Mouse (Mus musculus) urinary bladder, adult 2 months (tissue): ENCODE measurements at regions not wholly inside any gene's neighbourhood (a gene's known extent, or its start where the extent isn't known, plus 50 kb on each side); places are given as distances from the start of the nearest gene placed in this dataset.

Experiments
- DNase-seq: peaks from one replicate; pipeline ENCODE4 v3.0.0; 2022; ENCODE audit warnings: low spot score

DNA sequence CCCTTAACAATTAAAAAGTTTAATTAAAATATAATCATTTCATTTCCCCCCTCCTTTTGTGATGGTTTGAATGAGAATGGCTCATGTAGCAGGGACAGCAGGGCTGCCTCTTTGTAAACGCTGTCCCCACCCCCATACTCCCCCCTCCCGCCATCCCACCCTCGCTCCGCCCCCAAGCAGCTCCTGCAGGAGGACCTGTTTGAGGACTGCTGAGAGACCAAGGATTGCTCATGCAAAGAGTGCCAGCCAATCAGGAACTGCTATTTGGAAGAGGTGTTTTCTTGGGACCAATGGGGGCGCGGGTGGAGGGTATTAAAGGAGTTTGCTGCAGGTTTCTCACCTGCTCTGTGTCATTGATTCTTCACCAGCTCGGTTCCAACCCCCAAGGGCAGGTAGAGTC, 154.6 kb downstream of the Dusp6 start:
- no peak for DNase-seq

- DNase-seq: no peak
Observed at GRCm38 (mm10) chr10:99418497-99418896, 155.5 kb downstream of the Dusp6 start.

DNA sequence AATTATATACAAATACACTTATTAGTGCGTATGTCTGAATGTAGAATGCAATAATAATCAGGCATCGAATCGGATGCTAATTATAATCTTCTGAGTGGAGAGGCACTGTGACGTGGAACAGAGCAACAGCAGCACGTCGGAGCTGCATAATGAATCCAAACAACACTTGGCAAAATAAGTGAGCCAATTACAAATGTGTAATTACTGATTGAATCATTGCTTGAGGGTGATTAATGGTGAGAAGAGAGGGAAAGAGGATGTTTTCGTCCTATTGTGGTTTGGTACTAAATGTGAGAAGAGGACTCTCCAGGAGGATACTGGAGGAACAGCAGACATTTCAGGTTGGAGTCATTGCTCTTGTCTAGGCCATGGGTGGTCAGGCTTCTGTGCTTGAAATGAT, 156.5 kb downstream of the Dusp6 start:
- DNase-seq: no peak

GRCm38 (mm10) chr10:99423406-99423805, 160.4 kb downstream of the Dusp6 start:
- DNase-seq: no peak

DNA sequence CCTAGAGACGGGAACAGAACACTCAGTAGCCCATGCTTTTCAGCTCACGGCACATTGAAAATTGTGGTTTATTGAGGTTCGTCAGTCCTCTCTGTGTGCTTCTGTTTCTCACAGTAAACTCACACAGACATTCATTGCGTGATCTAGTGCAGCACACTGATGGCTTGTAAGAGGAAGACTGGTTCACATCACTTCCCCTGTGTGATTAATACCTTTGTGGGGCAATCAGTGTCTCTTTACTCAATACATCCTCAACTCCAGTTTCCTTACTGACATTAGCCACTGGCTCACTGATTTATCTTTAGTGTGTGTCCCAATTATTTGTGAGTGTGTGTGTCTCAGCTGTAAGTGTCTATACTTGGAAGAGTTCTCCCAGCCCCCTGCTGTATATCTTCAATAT, 162.2 kb downstream of the Dusp6 start:
- no peak for DNase-seq

DNA sequence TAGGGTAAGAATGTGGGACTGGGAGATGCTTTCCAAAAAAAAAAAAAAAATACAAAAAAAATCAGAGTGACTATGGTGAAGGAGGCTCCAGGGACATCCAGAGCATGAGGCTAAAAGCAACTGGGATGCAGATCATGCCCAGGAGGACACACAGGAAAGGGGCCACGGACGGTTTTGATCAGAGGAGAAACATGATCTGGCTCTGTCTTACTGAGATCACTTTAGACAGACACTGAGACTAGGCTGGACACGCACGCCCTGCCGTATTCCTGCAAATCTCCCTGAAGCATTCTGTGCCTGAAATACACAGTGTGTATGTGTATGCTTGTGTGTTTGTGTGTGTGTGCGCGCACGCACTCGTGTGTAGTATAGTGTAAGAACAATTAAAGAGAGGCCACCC, 167.1 kb downstream of the Dusp6 start:
- DNase-seq: no peak

GRCm38 (mm10) chr10:99430669-99431561, 167.9 kb downstream of the Dusp6 start:
- no peak for DNase-seq

DNA sequence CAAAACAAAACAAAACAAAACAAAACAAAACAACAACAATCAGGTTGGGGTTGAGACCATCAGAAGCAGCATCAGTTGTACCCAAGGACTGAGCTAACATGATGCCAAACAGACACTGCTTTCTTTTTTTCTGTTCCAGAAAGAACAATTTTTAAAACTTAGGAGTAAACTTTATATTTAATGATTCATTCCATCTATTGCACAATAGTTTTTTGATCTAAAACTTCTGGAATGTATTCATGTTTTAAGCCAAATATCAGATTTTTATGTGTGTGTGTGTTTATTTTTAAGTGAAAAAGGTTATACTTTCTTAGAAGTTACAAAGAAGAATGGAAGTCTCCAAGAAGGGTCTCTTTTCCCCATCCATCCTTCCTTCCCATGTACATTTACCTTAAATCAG, 174.0 kb downstream of the Dusp6 start:
- DNase-seq: no peak

DNA sequence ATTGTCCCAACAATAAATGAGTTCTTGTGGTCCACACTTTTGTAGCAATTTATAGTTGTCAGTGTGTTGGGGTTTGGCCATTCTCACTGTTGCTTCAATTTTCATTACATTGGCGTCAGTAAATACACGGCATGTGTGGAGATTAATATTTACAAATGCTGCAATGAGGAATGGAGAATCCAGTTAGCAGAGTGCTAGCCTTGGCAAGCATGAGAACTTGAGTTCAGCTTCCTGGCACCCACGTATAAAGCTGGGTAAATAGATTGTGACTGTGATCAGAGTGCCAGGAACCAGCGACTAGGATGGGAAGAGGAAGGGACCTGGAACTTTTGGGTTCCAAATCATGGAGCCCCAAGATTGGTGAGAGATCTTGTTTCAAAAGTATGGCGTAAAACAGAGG, 177.1 kb downstream of the Dusp6 start:
- no peak for DNase-seq

GRCm38 (mm10) chr10:99441014-99441413, 178.0 kb downstream of the Dusp6 start:
- DNase-seq: peak; percentile 31

DNA sequence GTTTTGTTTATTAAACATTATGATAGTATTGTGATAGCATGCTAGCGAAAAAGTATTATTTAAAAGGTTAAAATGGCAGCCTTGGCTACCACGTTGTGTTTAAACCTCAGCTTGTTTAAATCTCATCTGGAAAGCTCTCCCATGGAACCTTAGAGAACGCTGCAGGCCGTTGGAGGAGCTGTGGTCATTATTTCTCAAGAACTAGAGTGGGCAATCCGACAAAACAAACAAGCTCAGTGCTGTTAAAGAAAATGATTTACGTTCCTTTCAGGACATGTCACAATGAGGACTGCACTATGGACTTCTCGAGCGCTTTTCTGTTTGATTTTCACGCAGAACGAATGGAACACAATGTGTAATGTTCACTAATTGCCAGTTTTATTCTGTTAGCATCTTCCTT, 178.9 kb downstream of the Dusp6 start:
- no peak for DNase-seq

DNA sequence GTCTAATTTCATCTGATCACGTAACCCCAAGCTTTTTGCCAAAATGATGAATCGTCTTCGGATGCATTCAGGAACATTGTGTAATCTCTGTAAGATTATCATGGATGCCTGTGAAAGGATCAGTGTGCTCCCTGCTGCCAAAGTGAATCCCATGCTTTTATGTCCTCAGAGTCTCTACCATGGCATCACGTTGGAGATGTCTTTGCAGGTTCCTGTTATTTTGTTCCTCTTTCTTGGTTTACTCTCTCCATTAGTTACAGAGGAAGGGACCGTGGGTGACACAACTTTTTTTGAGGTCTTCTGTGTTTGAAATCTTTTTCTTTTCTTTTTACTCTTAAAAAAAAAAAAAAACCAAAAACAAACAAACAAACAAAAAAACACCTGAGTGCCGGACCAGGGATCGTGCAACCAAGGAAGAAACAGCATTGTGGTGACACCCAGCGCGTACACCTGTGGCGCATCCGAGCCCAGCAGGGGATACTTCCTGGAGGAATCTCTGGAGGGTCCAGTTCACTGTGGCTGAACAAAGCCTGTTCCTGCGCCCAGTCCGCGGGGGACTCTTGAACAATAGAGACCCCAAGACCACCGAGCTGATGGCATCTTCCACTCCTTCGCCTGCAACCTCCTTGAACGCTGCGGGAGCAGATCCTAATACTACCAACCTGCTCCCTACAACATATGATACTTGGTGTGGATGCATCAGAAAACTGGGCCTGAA, 180.6 kb downstream of the Dusp6 start:
- DNase-seq: no peak

GRCm38 (mm10) chr10:99450714-99451625, 187.9 kb downstream of the Dusp6 start:
- no peak for DNase-seq

- DNase-seq: no peak
Observed at GRCm38 (mm10) chr10:99451639-99452417, 188.8 kb downstream of the Dusp6 start.

- DNase-seq: no peak
Observed at GRCm38 (mm10) chr10:99456180-99456579, 193.1 kb downstream of the Dusp6 start.

DNA sequence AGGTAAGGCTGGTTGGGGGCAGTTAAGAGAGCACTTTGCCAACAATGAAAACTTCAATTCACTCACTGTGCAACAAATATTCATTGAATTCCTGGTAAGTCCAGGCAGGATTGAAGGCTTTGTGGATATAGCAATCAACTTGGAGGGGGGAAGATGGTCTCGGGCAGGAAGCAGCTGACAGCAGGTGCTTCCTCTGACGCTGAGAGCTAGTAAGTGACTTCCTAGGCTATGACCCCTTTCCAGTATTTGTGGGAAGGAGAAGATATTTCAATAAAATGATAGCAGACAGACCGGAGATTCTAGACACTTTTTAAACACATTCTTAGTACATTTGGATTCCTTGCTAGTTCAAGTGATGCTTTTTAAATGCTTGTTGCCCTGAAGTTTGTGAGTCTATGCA, 195.0 kb downstream of the Dusp6 start:
- DNase-seq: no peak

DNA sequence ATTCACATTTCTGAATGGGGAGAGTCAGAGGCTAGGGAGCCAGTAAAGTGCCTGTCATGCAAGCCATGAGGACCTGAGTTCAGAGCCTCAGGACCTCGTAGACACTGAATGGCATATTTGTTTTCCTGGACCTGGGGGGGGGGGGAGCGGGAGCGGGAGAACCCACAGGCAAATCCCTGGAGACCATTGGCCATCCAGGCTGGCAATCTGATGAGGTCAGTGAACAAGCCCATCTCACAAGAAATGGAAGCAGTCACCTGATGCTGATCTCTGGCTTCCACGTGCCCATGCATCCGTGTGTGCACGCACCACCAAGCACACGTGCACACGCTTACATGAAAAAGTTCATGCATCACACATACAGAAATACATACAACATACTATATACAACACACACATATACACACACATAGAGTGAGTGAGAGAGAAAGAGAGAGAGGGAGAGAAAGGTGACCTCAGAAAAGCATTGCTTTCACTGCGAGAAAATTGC, 196.2 kb downstream of the Dusp6 start:
- no peak for DNase-seq

DNA sequence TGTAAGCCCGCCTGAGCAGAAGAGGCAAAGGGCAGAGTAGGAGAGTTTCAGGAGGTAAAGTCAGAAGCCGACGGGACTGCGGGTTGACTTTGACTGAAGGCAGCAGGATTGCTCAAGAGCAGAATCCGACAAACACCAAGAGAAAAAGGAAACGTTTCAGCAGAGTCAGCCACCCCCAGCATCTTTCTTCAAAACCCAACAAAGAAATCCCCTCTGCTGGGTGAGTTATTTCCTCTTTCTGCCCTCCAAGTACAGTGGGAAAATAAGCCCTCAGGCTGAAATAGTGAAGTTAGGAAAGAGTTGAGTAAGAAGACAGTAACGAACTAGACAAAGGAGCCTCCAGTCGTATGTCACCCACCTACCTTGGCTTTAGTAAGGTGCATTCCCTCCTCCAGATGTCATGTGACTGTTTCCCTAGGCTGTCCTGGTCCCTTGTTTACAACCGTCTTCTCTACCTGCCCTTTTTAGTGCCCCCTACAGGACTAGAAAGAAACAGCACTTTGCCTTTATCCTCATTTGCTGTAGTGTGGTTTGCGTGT, 196.9 kb downstream of the Dusp6 start:
- DNase-seq: no peak

- DNase-seq: no peak
Observed at GRCm38 (mm10) chr10:99460847-99461445, 197.9 kb downstream of the Dusp6 start.

DNA sequence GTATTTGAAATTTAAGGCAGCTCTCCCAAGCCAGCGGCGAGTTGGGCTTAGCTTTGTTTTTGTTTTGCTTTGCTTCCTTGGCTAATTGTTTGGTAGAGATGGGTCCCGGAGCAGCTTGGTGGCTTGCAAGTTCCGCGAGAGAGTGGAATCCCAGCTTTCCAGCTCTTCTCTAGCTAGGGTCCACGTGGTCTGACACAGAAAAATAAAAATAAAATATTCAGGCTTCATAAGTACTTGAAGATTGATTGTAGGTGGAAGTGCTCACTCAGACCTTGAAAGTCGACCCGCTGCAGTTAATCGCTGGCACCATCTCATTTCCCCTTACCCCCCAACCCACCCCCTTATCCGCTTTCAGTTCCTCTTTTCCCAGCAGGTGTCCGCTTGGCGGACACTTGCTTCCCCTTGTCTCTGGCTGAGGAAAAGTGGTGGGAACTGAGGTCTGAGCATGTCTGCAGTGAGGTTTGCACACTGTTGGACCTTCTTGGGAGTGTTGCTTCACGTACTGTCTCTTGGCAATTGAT, 198.5 kb downstream of the Dusp6 start:
- DNase-seq: no peak
